Mouse (Mus musculus): ENCODE results near the gene 6820408C15Rik. TPM values are rescaled to one million over a fixed set of nuclear protein-coding genes. Genes with fewer than 3 reads are reported as not detected.
A peak's percentile ranks its signal among the peaks of the same experiment; 100 is the strongest.

Gene 6820408C15Rik
- polyA plus RNA-seq, 1 experiment, result not detected

DNA sequence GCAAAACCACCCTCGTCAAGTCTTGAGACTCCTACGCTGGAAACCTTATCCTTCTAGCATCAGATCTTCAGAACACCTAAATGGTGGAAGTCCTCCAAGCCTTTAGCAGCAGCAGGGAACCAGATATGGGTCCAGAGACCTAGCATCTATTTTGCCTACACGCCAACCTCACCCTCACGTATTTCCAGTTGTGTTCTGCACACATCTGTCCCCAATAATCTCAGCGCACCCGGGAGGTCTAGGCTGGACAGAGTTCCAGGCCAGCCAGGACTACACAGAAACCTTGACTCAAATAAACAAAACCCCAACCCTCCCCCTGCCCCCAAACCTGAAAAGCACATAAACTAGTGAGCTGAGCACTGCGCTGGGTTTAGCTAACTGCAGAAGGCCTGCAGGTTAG is 3.9 kb upstream of the 6820408C15Rik start:
- H3K27ac ChIP-seq (ENCODE audit: insufficient read depth, low read depth, low read length), result peak overlapping the region; percentile 70
- no peaks in the 10 kb centered on the region for H3K4me1 ChIP-seq (ENCODE audit: control insufficient read depth, insufficient read depth, insufficient read length, low read length)
- H3K4me3 ChIP-seq (ENCODE audit: low read depth, low read length), result no peak overlapping the region
- WGBS, result 76% methylated on average over 7 of the region's 7 CpGs
- H3K27me3 ChIP-seq (ENCODE audit: control insufficient read depth, insufficient read depth, low read length), result peaks cover 16% of the 10 kb centered on the region
- TF ChIP-seq POLR2A (IDR thresholded peaks at IDR 0.05; ENCODE audit: low read depth, low read length), result no peak
- no peak for TF ChIP-seq CTCF (IDR thresholded peaks at IDR 0.05; ENCODE audit: extremely low read depth, insufficient read length, insufficient replicate concordance, low read depth, low read length)
- H3K36me3 ChIP-seq (ENCODE audit: control insufficient read depth, insufficient read depth, low read length), result no peaks in the 10 kb centered on the region

DNA sequence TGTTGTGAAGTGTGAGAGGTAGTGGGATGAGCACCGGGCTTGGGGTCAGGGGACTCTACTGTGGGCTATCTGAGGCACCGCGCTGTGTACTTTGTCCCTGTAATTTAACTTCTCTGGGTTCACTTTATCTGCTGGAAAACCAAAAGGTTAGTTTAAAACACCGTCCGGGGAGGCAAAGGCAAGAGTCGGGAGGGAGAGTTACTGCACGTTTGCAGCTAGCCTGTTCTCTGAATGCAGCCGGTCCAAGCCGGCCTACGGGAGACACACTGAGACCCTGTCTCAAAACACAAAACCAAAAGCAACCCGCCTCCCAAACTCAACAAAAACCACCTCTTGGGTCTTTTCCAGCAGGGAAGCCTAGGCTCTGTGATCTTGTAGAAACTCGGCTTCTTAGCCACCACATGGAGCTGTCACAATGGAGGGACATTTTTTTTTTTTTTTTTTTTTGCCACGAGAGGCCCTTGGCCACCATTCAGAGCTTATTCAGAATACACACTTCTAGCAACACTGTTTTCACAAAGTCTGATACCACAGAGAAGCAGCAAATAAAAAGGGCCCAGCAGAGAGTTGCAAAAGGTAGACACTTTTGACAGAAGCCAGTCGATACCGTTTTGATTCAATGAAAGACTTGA is 2.7 kb upstream of the 6820408C15Rik start:
- Histone ChIP-seq H3K27ac (ENCODE audit: insufficient read depth, low read depth, low read length) (no peak overlapping the region), H3K36me3 (ENCODE audit: control insufficient read depth, insufficient read depth, low read length) (no peaks in the 10 kb centered on the region), H3K4me3 (ENCODE audit: low read depth, low read length) (no peak overlapping the region), H3K4me1 (ENCODE audit: control insufficient read depth, insufficient read depth, insufficient read length, low read length) (no peaks in the 10 kb centered on the region), H3K27me3 (ENCODE audit: control insufficient read depth, insufficient read depth, low read length) (peaks cover 16% of the 10 kb centered on the region)
- 60% methylated on average over 15 of the region's 15 CpGs for WGBS
- TF ChIP-seq POLR2A (IDR thresholded peaks at IDR 0.05; ENCODE audit: low read depth, low read length) (no peak), CTCF (IDR thresholded peaks at IDR 0.05; ENCODE audit: extremely low read depth, insufficient read length, insufficient replicate concordance, low read depth, low read length) (no peak)

DNA sequence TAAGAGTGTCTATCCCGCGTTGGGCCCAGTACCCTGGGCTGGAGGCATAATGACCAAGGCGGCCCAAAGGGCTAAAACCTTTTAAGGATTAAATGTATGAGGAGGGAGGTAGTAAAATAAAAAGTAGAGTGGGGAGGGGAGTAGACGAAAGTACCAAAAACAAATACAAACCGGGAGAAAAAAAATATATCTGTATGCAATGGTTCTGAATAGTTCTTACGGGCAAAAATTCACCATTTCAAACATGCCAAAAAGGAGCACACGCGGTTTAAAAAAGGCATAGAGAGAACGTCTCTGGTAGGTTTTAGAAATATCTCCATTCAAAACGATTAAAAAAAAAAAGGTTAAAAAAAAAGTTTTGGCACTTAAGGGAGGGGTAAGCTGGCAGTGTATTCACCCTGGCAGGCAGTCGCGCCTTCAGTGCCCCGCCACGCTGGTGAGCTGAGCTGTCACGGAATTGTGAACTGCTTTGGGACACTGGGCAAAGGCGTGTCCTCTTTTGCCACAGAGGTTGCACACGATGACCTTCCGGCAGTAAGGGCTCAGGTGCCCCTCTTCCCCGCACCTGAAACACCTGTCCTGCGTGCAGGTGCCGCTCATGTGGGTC is 2.1 kb upstream of the 6820408C15Rik start:
- 42% methylated on average over 21 of the region's 21 CpGs for WGBS
- Histone ChIP-seq H3K4me1 (ENCODE audit: control insufficient read depth, insufficient read depth, insufficient read length, low read length) (no peaks in the 10 kb centered on the region), H3K36me3 (ENCODE audit: control insufficient read depth, insufficient read depth, low read length) (no peaks in the 10 kb centered on the region), H3K27ac (ENCODE audit: insufficient read depth, low read depth, low read length) (no peak overlapping the region), H3K27me3 (ENCODE audit: control insufficient read depth, insufficient read depth, low read length) (peaks cover 16% of the 10 kb centered on the region), H3K4me3 (ENCODE audit: low read depth, low read length) (peak overlapping the region; percentile 73)
- TF ChIP-seq POLR2A (IDR thresholded peaks at IDR 0.05; ENCODE audit: low read depth, low read length) (no peak), CTCF (IDR thresholded peaks at IDR 0.05; ENCODE audit: extremely low read depth, insufficient read length, insufficient replicate concordance, low read depth, low read length) (no peak)

GRCm38 (mm10) chr2:152413765-152414584 is 1.4 kb upstream of the 6820408C15Rik start:
- Histone ChIP-seq H3K27ac (ENCODE audit: insufficient read depth, low read depth, low read length) (peak overlapping the region; percentile 8; the same call in 1 of the 2 replicates), H3K27me3 (ENCODE audit: control insufficient read depth, insufficient read depth, low read length) (peaks cover 16% of the 10 kb centered on the region), H3K4me1 (ENCODE audit: control insufficient read depth, insufficient read depth, insufficient read length, low read length) (no peaks in the 10 kb centered on the region), H3K36me3 (ENCODE audit: control insufficient read depth, insufficient read depth, low read length) (no peaks in the 10 kb centered on the region), H3K4me3 (ENCODE audit: low read depth, low read length) (peak overlapping the region; percentile 73)
- TF ChIP-seq POLR2A (IDR thresholded peaks at IDR 0.05; ENCODE audit: low read depth, low read length), result no peak
- TF ChIP-seq CTCF (IDR thresholded peaks at IDR 0.05; ENCODE audit: extremely low read depth, insufficient read length, insufficient replicate concordance, low read depth, low read length), result no peak
- WGBS, result 8% methylated on average over 86 of the region's 86 CpGs

DNA sequence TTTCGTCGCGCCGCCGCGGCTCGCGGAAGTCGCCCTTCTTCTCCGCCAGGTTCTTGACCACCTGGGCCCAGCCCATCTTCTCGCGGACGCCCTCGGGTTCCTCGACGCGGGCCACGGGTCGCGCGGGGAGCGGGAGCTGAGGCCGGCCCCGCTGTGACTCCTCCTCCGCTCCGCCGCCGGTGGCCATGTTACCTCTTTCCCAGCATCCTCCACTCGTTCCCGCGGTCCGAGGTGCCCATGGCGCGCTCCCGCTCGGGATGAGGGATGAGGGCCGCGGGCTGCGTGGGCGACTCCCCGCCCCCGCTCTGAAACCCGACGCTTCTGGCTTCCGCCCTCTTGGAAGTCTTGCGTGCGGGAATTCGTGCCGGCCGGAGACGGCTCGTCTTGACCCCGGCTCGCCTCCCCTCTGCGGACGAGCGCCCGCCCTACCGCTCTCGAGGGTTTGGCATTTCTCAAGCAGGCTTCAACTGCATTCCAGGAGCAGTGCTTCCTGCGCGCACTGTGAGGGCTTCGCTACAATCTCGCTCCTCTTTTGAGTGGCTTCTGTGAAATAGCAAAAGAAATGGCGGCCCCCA is 709 bp upstream of the 6820408C15Rik start, which contains the start of gene Zcchc3:
Gene Zcchc3 (minus strand): TSS at position 437 of the 575 bp plus-strand sequence.
- H3K36me3 ChIP-seq (ENCODE audit: control insufficient read depth, insufficient read depth, low read length), result no peaks in the 10 kb centered on the region
- TF ChIP-seq POLR2A (IDR thresholded peaks at IDR 0.05; ENCODE audit: low read depth, low read length), result peak; percentile 7; the same call in 1 of the 2 replicates
- TF ChIP-seq CTCF (IDR thresholded peaks at IDR 0.05; ENCODE audit: extremely low read depth, insufficient read length, insufficient replicate concordance, low read depth, low read length), result no peak
- peaks cover 16% of the 10 kb centered on the region for H3K27me3 ChIP-seq (ENCODE audit: control insufficient read depth, insufficient read depth, low read length)
- H3K4me3 ChIP-seq (ENCODE audit: low read depth, low read length), result peak within 1 kb of the TSS; percentile 73
- 3% methylated on average over 65 of the region's 65 CpGs for WGBS
- H3K27ac ChIP-seq (ENCODE audit: insufficient read depth, low read depth, low read length), result peak within 1 kb of the TSS; percentile 8; the same call in 1 of the 2 replicates
- H3K4me1 ChIP-seq (ENCODE audit: control insufficient read depth, insufficient read depth, insufficient read length, low read length), result no peaks in the 10 kb centered on the region

- H3K4me3 ChIP-seq (ENCODE audit: low read depth, low read length), result no peak overlapping the region
- H3K36me3 ChIP-seq (ENCODE audit: control insufficient read depth, insufficient read depth, low read length), result no peaks in the 10 kb centered on the region
- 93% methylated on average over 3 of the region's 3 CpGs for WGBS
- H3K27me3 ChIP-seq (ENCODE audit: control insufficient read depth, insufficient read depth, low read length), result peaks cover 16% of the 10 kb centered on the region
- H3K27ac ChIP-seq (ENCODE audit: insufficient read depth, low read depth, low read length), result no peak overlapping the region
- TF ChIP-seq CTCF (IDR thresholded peaks at IDR 0.05; ENCODE audit: extremely low read depth, insufficient read length, insufficient replicate concordance, low read depth, low read length), result no peak
- no peak for TF ChIP-seq POLR2A (IDR thresholded peaks at IDR 0.05; ENCODE audit: low read depth, low read length)
- H3K4me1 ChIP-seq (ENCODE audit: control insufficient read depth, insufficient read depth, insufficient read length, low read length), result no peaks in the 10 kb centered on the region
Observed at GRCm38 (mm10) chr2:152415786-152416185, 399 bp downstream of the 6820408C15Rik start.
